Mouse (Mus musculus): ENCODE results near the gene Mum1.

- TF ChIP-seq CTCF (IDR thresholded peaks at IDR 0.05; ENCODE audit: low read depth, low read length): no peak
- no peak for TF ChIP-seq POLR2A (IDR thresholded peaks at IDR 0.05; ENCODE audit: borderline replicate concordance, low read depth, low read length)
Measured at GRCm38 (mm10) chr10:80207201-80207600, 19.0 kb upstream of the Mum1 start.
